Comparison of ENCODE assay signal across 21 mouse cellular contexts in genomic region chr9:96715171-96715570, GRCm38 (mm10). TPM values are rescaled to one million over a fixed set of nuclear protein-coding genes. Genes with fewer than 3 reads are reported as not detected.
DNase-seq lines count a peak whose midpoint lies in the region; ATAC-seq lines count a peak whose summit lies in the region.
"Had no signal": no experiment of that assay in that cellular context is flagged by ENCODE, and none has a peak within 500 bp of the region (broad histone marks: within the 10 kb centered on the region; RNA-seq: fewer than 3 reads in every experiment).

No protein-coding gene starts in this region.

- no peak overlapping the region for H3K9ac ChIP-seq in embryonic facial prominence, embryonic 13.5 days
- no peak overlapping the region for H3K9ac ChIP-seq in heart, embryonic 14.5 days (ENCODE audit: low read length)
- no peak overlapping the region for H3K9ac ChIP-seq in limb, embryonic 15.5 days
- H3K9ac ChIP-seq: midbrain, embryonic 15.5 days; stomach, embryonic 15.5 days had no signal

- no peaks in the 10 kb centered on the region for H3K9me3 ChIP-seq in embryonic facial prominence, embryonic 13.5 days
- no peaks in the 10 kb centered on the region for H3K9me3 ChIP-seq in embryonic facial prominence, embryonic 10.5 days
- no peaks in the 10 kb centered on the region for H3K9me3 ChIP-seq in heart, embryonic 14.5 days (ENCODE audit: control insufficient read depth, low read length)
- no peaks in the 10 kb centered on the region for H3K9me3 ChIP-seq in limb, embryonic 15.5 days
- no peaks in the 10 kb centered on the region for H3K9me3 ChIP-seq in limb, embryonic 10.5 days (replicated peaks)
- H3K9me3 ChIP-seq: forebrain, embryonic 10.5 days; midbrain, embryonic 15.5 days; stomach, embryonic 15.5 days had no signal

- H3K27ac ChIP-seq in embryonic facial prominence, embryonic 13.5 days, result peak overlapping the region; percentile 51; the same call in 1 of the 2 replicates
- no peak overlapping the region for H3K27ac ChIP-seq in embryonic facial prominence, embryonic 10.5 days (replicated peaks)
- peak overlapping the region; percentile 28 to 79; a peak in 3 of 4 replicates for H3K27ac ChIP-seq in heart, embryonic 14.5 days (replicated peaks in 1 of 2; ENCODE audit: control insufficient read depth in 1 of 2, insufficient read depth in 1 of 2, low read depth in 2 of 2, low read length in 2 of 2)
- H3K27ac ChIP-seq in limb, embryonic 15.5 days, result peak overlapping the region; percentile 59
- no peak overlapping the region for H3K27ac ChIP-seq in limb, embryonic 10.5 days
- H3K27ac ChIP-seq: forebrain, embryonic 10.5 days; layer of hippocampus, adult 2 months; stomach, embryonic 15.5 days had no signal

- H3K4me1 ChIP-seq in embryonic facial prominence, embryonic 13.5 days, result peaks cover 28% of the 10 kb centered on the region
- peaks cover 22% of the 10 kb centered on the region for H3K4me1 ChIP-seq in embryonic facial prominence, embryonic 10.5 days
- peaks cover 29 to 60% of the 10 kb centered on the region in 2 experiments for H3K4me1 ChIP-seq in heart, embryonic 14.5 days (ENCODE audit: control insufficient read depth in 2 of 2, insufficient read depth in 2 of 2, low read length in 2 of 2)
- H3K4me1 ChIP-seq in limb, embryonic 15.5 days, result peaks cover 32% of the 10 kb centered on the region
- peaks cover 36% of the 10 kb centered on the region for H3K4me1 ChIP-seq in limb, embryonic 10.5 days

- DNase-seq in embryonic facial prominence, embryonic 10.5 days (ENCODE audit: low spot score), result no peak
- no peak for DNase-seq in heart, adult 8-10 months (ENCODE audit: low spot score)
- DNase-seq in limb, embryonic 10.5 days (ENCODE audit: low spot score), result no peak
- peak; percentile 7 for DNase-seq in brain, adult 2 months (ENCODE audit: low read depth, low spot score)
- DNase-seq in cerebellum, postnatal 25 days, result no peak
- DNase-seq: adrenal gland, adult 2 months; cerebellum, adult 9-10 months; gastrocnemius, postnatal 36 days; kidney, adult 8-10 months; kidney, postnatal 14 days; liver; thymus, adult 2 months had no signal

- no peak overlapping the region for H3K4me2 ChIP-seq in embryonic facial prominence, embryonic 13.5 days
- H3K4me2 ChIP-seq in heart, embryonic 14.5 days (ENCODE audit: low read length), result no peak overlapping the region
- H3K4me2 ChIP-seq in limb, embryonic 15.5 days, result no peak overlapping the region
- H3K4me2 ChIP-seq: midbrain, embryonic 15.5 days; stomach, embryonic 15.5 days had no signal

- H3K27me3 ChIP-seq in embryonic facial prominence, embryonic 13.5 days, result no peaks in the 10 kb centered on the region
- H3K27me3 ChIP-seq in embryonic facial prominence, embryonic 10.5 days (replicated peaks; ENCODE audit: low read depth, poor library complexity, severe bottlenecking), result no peaks in the 10 kb centered on the region
- no peaks in the 10 kb centered on the region for H3K27me3 ChIP-seq in heart, embryonic 14.5 days (ENCODE audit: control insufficient read depth, insufficient read depth, low read length)
- no peaks in the 10 kb centered on the region for H3K27me3 ChIP-seq in limb, embryonic 15.5 days
- no peaks in the 10 kb centered on the region for H3K27me3 ChIP-seq in limb, embryonic 10.5 days (ENCODE audit: low read depth, poor library complexity, severe bottlenecking)
- H3K27me3 ChIP-seq: midbrain, embryonic 15.5 days; stomach, embryonic 15.5 days had no signal

- ATAC-seq in embryonic facial prominence, embryonic 13.5 days (ENCODE audit: insufficient number of reproducible peaks, insufficient read depth, low FRiP score, low TSS enrichment, low read depth), result no peak
- no peak for ATAC-seq in heart, embryonic 14.5 days (ENCODE audit: insufficient number of reproducible peaks, insufficient read depth, low FRiP score, low read depth)
- ATAC-seq in limb, embryonic 15.5 days (ENCODE audit: insufficient number of reproducible peaks, low FRiP score, low TSS enrichment, low read depth), result no peak
- ATAC-seq: CD4-positive, CD25-positive, alpha-beta regulatory T cell, adult 4 months; lung, postnatal 0 days; midbrain, embryonic 15.5 days had no signal

- WGBS in embryonic facial prominence, embryonic 13.5 days, result 78% methylated on average over 11 of the region's 11 CpGs
- 83% methylated on average over 11 of the region's 11 CpGs for WGBS in embryonic facial prominence, embryonic 10.5 days
- WGBS in heart, embryonic 14.5 days, result 85% methylated on average over 11 of the region's 11 CpGs
- 67% methylated on average over 11 of the region's 11 CpGs for WGBS in limb, embryonic 15.5 days
- whole genome bisulfite sequencing in limb, embryonic 10.5 days, result 86% methylated on average over 11 of the region's 11 CpGs

- H3K4me3 ChIP-seq in embryonic facial prominence, embryonic 13.5 days, result no peak overlapping the region
- no peak overlapping the region for H3K4me3 ChIP-seq in embryonic facial prominence, embryonic 10.5 days
- H3K4me3 ChIP-seq in heart, embryonic 14.5 days (ENCODE audit: control insufficient read depth in 1 of 2, insufficient read depth in 1 of 2, low read depth in 1 of 2, low read length in 2 of 2), result no peak overlapping the region
- H3K4me3 ChIP-seq in limb, embryonic 15.5 days, result no peak overlapping the region
- H3K4me3 ChIP-seq in limb, embryonic 10.5 days, result no peak overlapping the region
- H3K4me3 ChIP-seq: forebrain, embryonic 10.5 days; layer of hippocampus, adult 2 months; midbrain, embryonic 15.5 days; stomach, embryonic 15.5 days had no signal

- H3K36me3 ChIP-seq in embryonic facial prominence, embryonic 13.5 days, result no peaks in the 10 kb centered on the region; the same call in 1 of the 2 replicates
- no peaks in the 10 kb centered on the region for H3K36me3 ChIP-seq in embryonic facial prominence, embryonic 10.5 days (replicated peaks)
- peaks cover 46% of the 10 kb centered on the region for H3K36me3 ChIP-seq in heart, embryonic 14.5 days (ENCODE audit: control insufficient read depth, insufficient read depth, low read length)
- H3K36me3 ChIP-seq in limb, embryonic 15.5 days, result no peaks in the 10 kb centered on the region
- 0 out of 2 replicates have a peak, but pooled peaks cover 2% of the 10 kb centered on the region for H3K36me3 ChIP-seq in limb, embryonic 10.5 days
- H3K36me3 ChIP-seq: stomach, embryonic 15.5 days had no signal

RNA-seq across cellular contexts. Expression of gene Zbtb38, which starts 37.5 kb away (rescaled TPM):
- polyA plus RNA-seq in embryonic facial prominence, embryonic 13.5 days (2015; fragmentation: Nextera tagmentation; extraction: Ambion mirVana), result 14.6 and 16.2 TPM in 2 replicates
- polyA plus RNA-seq in embryonic facial prominence, embryonic 10.5 days (2016; fragmentation: Nextera tagmentation; extraction: Ambion mirVana), result 8.4 and 8.6 TPM in 2 replicates
- polyA plus RNA-seq in heart, embryonic 14.5 days (2014; fragmentation: Nextera tagmentation; extraction: Ambion mirVana), result 32.9 and 34.2 TPM in 2 replicates
- 10 to 100 TPM; 38.8 to 42.4 (median 40.8) TPM for total RNA-seq in heart, adult 8-10 months (2022)
- polyA plus RNA-seq in limb, embryonic 15.5 days (2015; fragmentation: Nextera tagmentation; extraction: Ambion mirVana), result 16.8 and 17.2 TPM in 2 replicates
- polyA plus RNA-seq in limb, embryonic 10.5 days (2016; fragmentation: Nextera tagmentation; extraction: Ambion mirVana), result 6.4 and 8.1 TPM in 2 replicates

Comparison
In these comparisons a context has a peak if more than half of its experiments do, and no peak if none do; other contexts are left out.
1. H3K27ac ChIP-seq: peak in embryonic facial prominence, embryonic 13.5 days (single experiment), heart, embryonic 14.5 days (2 of 2) and limb, embryonic 15.5 days (single experiment); none in embryonic facial prominence, embryonic 10.5 days (single experiment) and limb, embryonic 10.5 days (single experiment).